Mouse (Mus musculus): ENCODE results near the gene Trip10.

Trip10 gene

GRCm38 (mm10) chr17:57249186-57250181 lies at the start of gene Trip10:
Gene Trip10, plus strand, starts transcription at chr17:57249455.
- peak; percentile 94 for DNase-seq (ENCODE audit: low spot score)

GRCm38 (mm10) chr17:57201841-57202724 lies 47.2 kb upstream of the Trip10 start:
- DNase-seq (ENCODE audit: low spot score) = no peak

GRCm38 (mm10) chr17:57207938-57208337 lies 41.3 kb upstream of the Trip10 start:
- peak; percentile 28 for DNase-seq (ENCODE audit: low spot score)

GRCm38 (mm10) chr17:57209330-57209729 lies 39.9 kb upstream of the Trip10 start:
- no peak for DNase-seq (ENCODE audit: low spot score)

GRCm38 (mm10) chr17:57211501-57211900 lies 37.8 kb upstream of the Trip10 start:
- no peak for DNase-seq (ENCODE audit: low spot score)

GRCm38 (mm10) chr17:57214676-57215387 lies 34.4 kb upstream of the Trip10 start:
- DNase-seq (ENCODE audit: low spot score) = peak; percentile 29

- DNase-seq (ENCODE audit: low spot score) = no peak
Measured at GRCm38 (mm10) chr17:57218335-57218900, 30.8 kb upstream of the Trip10 start.

GRCm38 (mm10) chr17:57219167-57219883 lies 29.9 kb upstream of the Trip10 start:
- peak; percentile 67 for DNase-seq (ENCODE audit: low spot score)

- peak; percentile 79 for DNase-seq (ENCODE audit: low spot score)
Measured at GRCm38 (mm10) chr17:57219884-57220207, 29.4 kb upstream of the Trip10 start.

GRCm38 (mm10) chr17:57221911-57222310 lies 27.3 kb upstream of the Trip10 start:
- DNase-seq (ENCODE audit: low spot score) = no peak

- DNase-seq (ENCODE audit: low spot score) = no peak
Measured at GRCm38 (mm10) chr17:57223313-57223712, 25.9 kb upstream of the Trip10 start.

GRCm38 (mm10) chr17:57227468-57227867 lies 21.8 kb upstream of the Trip10 start:
- no peak for DNase-seq (ENCODE audit: low spot score)

GRCm38 (mm10) chr17:57228014-57228413 lies 21.2 kb upstream of the Trip10 start, which contains the start of gene C3:
Gene C3, minus strand, starts transcription at chr17:57228136.
- DNase-seq (ENCODE audit: low spot score) = peak; percentile 88

GRCm38 (mm10) chr17:57228873-57229272 lies 20.4 kb upstream of the Trip10 start:
- no peak for DNase-seq (ENCODE audit: low spot score)

- peak; percentile 24 for DNase-seq (ENCODE audit: low spot score)
Measured at GRCm38 (mm10) chr17:57229851-57230727, 19.2 kb upstream of the Trip10 start.

- DNase-seq (ENCODE audit: low spot score) = peak; percentile 89
Measured at GRCm38 (mm10) chr17:57230728-57231125, 18.5 kb upstream of the Trip10 start.

GRCm38 (mm10) chr17:57231321-57231771 lies 17.9 kb upstream of the Trip10 start:
- peak; percentile 85 for DNase-seq (ENCODE audit: low spot score)

- no peak for DNase-seq (ENCODE audit: low spot score)
Measured at GRCm38 (mm10) chr17:57232200-57232599, 17.1 kb upstream of the Trip10 start.

- no peak for DNase-seq (ENCODE audit: low spot score)
Measured at GRCm38 (mm10) chr17:57233038-57233437, 16.2 kb upstream of the Trip10 start.
